Mouse (Mus musculus) limb, embryonic 14.5 days (tissue): ENCODE measurements around the gene Gm7247. TPM values are rescaled to one million over a fixed set of nuclear protein-coding genes. Genes with fewer than 3 reads are reported as not detected.

Experiments used
- ATAC-seq: fragments of 200-750 bp; cut with Nextera tagmentation; 2 replicates; pipeline ENCODE4 v1.8.0; 2017; ENCODE audit warnings: low read depth, moderate number of reproducible peaks, moderate TSS enrichment; ENCODE audit not compliant: low FRiP score
- DNase-seq: peaks from one replicate; pipeline ENCODE4 v3.0.0-alpha.2; 2015; ENCODE audit warnings: low spot score
- H3K27ac ChIP-seq: fragments of 300-500 bp; sonication (generic); replicated peaks from 2 replicates; pipeline ENCODE4 v1.5.1; 2014; ENCODE audit warnings: low read depth, mild to moderate bottlenecking, low read length, moderate library complexity, mixed read lengths
- H3K27me3 ChIP-seq: fragments of 300-500 bp; sonication (generic); 2 replicates; pipeline ENCODE4 v1.6.1; 2014; ENCODE audit warnings: low read length, mixed read lengths; ENCODE audit not compliant: control insufficient read depth, insufficient read depth
- H3K36me3 ChIP-seq: fragments of 300-500 bp; sonication (generic); 2 replicates; pipeline ENCODE4 v1.6.1; 2014; ENCODE audit warnings: mild to moderate bottlenecking, low read length, moderate library complexity, mixed read lengths; ENCODE audit not compliant: control insufficient read depth, insufficient read depth
- H3K4me1 ChIP-seq: fragments of 300-500 bp; sonication (generic); 2 replicates; pipeline ENCODE4 v1.6.1; 2014; ENCODE audit warnings: antibody characterized with exemption, low read length, mixed read lengths; ENCODE audit not compliant: control insufficient read depth, insufficient read depth
- H3K4me2 ChIP-seq: fragments of 300-500 bp; sonication (generic); replicated peaks from 2 replicates; pipeline ENCODE4 v1.6.1; 2014; ENCODE audit warnings: low read depth, mild to moderate bottlenecking, low read length, moderate library complexity; ENCODE audit not compliant: severe bottlenecking
- H3K4me3 ChIP-seq: fragments of 300-500 bp; sonication (generic); replicated peaks from 2 replicates; pipeline ENCODE4 v1.5.1; 2014; ENCODE audit warnings: low read length
- H3K9ac ChIP-seq: fragments of 300-500 bp; sonication (generic); 2 replicates; pipeline ENCODE4 v1.6.1; 2014; ENCODE audit warnings: mild to moderate bottlenecking, low read depth, low read length, moderate library complexity; ENCODE audit not compliant: severe bottlenecking
- H3K9me3 ChIP-seq: fragments of 300-500 bp; sonication (generic); 2 replicates; pipeline ENCODE4 v1.6.1; 2016; ENCODE audit warnings: low read length; ENCODE audit not compliant: control insufficient read depth
- POLR2A ChIP-seq: fragments of 200-500 bp; IDR thresholded peaks from 2 replicates; pipeline ENCODE4 v1.8.0; 2012; ENCODE audit warnings: inconsistent platforms, mild to moderate bottlenecking, moderate library complexity, borderline replicate concordance; ENCODE audit not compliant: insufficient read depth, insufficient read length; ENCODE audit errors: extremely low read depth
- WGBS: fragments of 180-500 bp; shearing (Covaris S2); extraction: QIAGEN DNeasy Blood & Tissue Kit; methylation state at CpG from one replicate; pipeline ENCODE4 v1.1.7; 2014; 5-methylcytosine and 5-hydroxymethylcytosine counted together
- polyA plus RNA-seq, 2 experiments: library from polyadenylated mRNA; depleted of rRNA in 1 of 2; stranded (reverse) in 1 of 2; unstranded in 1 of 2; fragments of >200 nt; fragmentation: Nextera tagmentation in 1 of 2; extraction: Ambion mirVana in 1 of 2; gene quantifications; 2 replicates each; pipeline versions ENCODE4 v1.2.1 to v1.2.3; 2012 to 2014

Gene Gm7247
- polyA plus RNA-seq (2012; rRNA removed) (not detected in 2 replicates), polyA plus RNA-seq (2014; fragmentation: Nextera tagmentation; extraction: Ambion mirVana) (not detected in 2 replicates)

GRCm38 (mm10) chr14:51361456-51361855 lies at the start of gene Gm7247:
Gene Gm7247 (plus strand): TSS chr14:51361756.
- no peak within 1 kb of the TSS for H3K27ac ChIP-seq
- H3K27me3 ChIP-seq, result peaks cover 4% of the 10 kb centered on the region; the same call in 1 of the 2 replicates
- H3K9ac ChIP-seq, result no peak within 1 kb of the TSS
- TF ChIP-seq POLR2A, result no peak
- no peaks in the 10 kb centered on the region for H3K9me3 ChIP-seq
- no peak within 1 kb of the TSS for H3K4me2 ChIP-seq
- ATAC-seq, result no peak
- WGBS, result 80% methylated on average over 1 of the region's 1 CpGs
- no peaks in the 10 kb centered on the region for H3K4me1 ChIP-seq
- no peaks in the 10 kb centered on the region for H3K36me3 ChIP-seq
- no peak within 1 kb of the TSS for H3K4me3 ChIP-seq
- DNase-seq, result no peak

- 50% methylated on average over 1 of the region's 1 CpGs for WGBS
- Histone ChIP-seq H3K36me3 (no peaks in the 10 kb centered on the region), H3K4me2 (no peak overlapping the region), H3K4me1 (no peaks in the 10 kb centered on the region), H3K27me3 (no peaks in the 10 kb centered on the region), H3K9me3 (no peaks in the 10 kb centered on the region), H3K4me3 (no peak overlapping the region), H3K27ac (no peak overlapping the region), H3K9ac (no peak overlapping the region)
- DNase-seq (no peak), ATAC-seq (no peak)
- no peak for TF ChIP-seq POLR2A
Observed at GRCm38 (mm10) chr14:51324001-51324400, 37.6 kb upstream of the Gm7247 start.

- TF ChIP-seq POLR2A, result no peak
- Histone ChIP-seq H3K9ac (no peak overlapping the region), H3K4me1 (no peaks in the 10 kb centered on the region), H3K36me3 (no peaks in the 10 kb centered on the region), H3K4me3 (no peak overlapping the region), H3K27ac (no peak overlapping the region), H3K9me3 (no peaks in the 10 kb centered on the region), H3K4me2 (no peak overlapping the region), H3K27me3 (no peaks in the 10 kb centered on the region)
- ATAC-seq (no peak), DNase-seq (no peak)
Observed at GRCm38 (mm10) chr14:51346027-51346426, 15.5 kb upstream of the Gm7247 start.

- Histone ChIP-seq H3K4me1 (no peaks in the 10 kb centered on the region), H3K4me2 (peak overlapping the region; percentile 82), H3K27ac (no peak overlapping the region), H3K4me3 (peak overlapping the region; percentile 45), H3K9ac (peak overlapping the region; percentile 71), H3K36me3 (no peaks in the 10 kb centered on the region), H3K9me3 (no peaks in the 10 kb centered on the region), H3K27me3 (peaks cover 4% of the 10 kb centered on the region; the same call in 1 of the 2 replicates)
- TF ChIP-seq POLR2A, result no peak
- WGBS, result 14% methylated on average over 22 of the region's 75 CpGs
- ATAC-seq, result peak; percentile 67
- no peak for DNase-seq
Observed at GRCm38 (mm10) chr14:51358111-51358982, 3.2 kb upstream of the Gm7247 start.

- ATAC-seq, result no peak
- Histone ChIP-seq H3K4me2 (no peak overlapping the region), H3K9me3 (peaks cover 5% of the 10 kb centered on the region; the same call in 1 of the 2 replicates), H3K36me3 (no peaks in the 10 kb centered on the region), H3K27me3 (no peaks in the 10 kb centered on the region), H3K9ac (no peak overlapping the region), H3K4me3 (no peak overlapping the region), H3K27ac (no peak overlapping the region), H3K4me1 (no peaks in the 10 kb centered on the region)
- TF ChIP-seq POLR2A, result no peak
- no peak for DNase-seq
- WGBS, result 94% methylated on average over 20 of the region's 20 CpGs
Observed at GRCm38 (mm10) chr14:51382805-51383204, 21.2 kb downstream of the Gm7247 start.
